Mouse (Mus musculus): ENCODE measurements around the gene Itm2c. TPM values are rescaled to one million over a fixed set of nuclear protein-coding genes. Genes with fewer than 3 reads are reported as not detected.

Itm2c gene
- 10 to 100 TPM; 87.2 to 93.8 TPM for total RNA-seq (2021)
- long read RNA-seq, experiment 1, transcript Itm2c-201 (6 exons, 2,230 nt): major isoform, 171 of 184 reads
- long read RNA-seq, experiment 1, partial matches to known transcripts: 8 of 184 reads
- long read RNA-seq, experiment 1, other reads (novel, unspliced or antisense): 3 of 184 reads
- long read RNA-seq, experiment 2, transcript Itm2c-201 (6 exons, 2,230 nt): major isoform, 153 of 167 reads
- long read RNA-seq, experiment 2, partial matches to known transcripts: 8 of 167 reads
- long read RNA-seq, experiment 2, other reads (novel, unspliced or antisense): 3 of 167 reads

- intact Hi-C loops (cut with DNase I): loop anchor here (2.0 kb wide), 1 partner anchor 41 kb away; no protein-coding TSS in a partner anchor
- DNase-seq: peak; percentile 87 to 91
These were observed at the start of gene Itm2c for GRCm38 (mm10) chr1:85894231-85894747. Gene Itm2c, plus strand, starts transcription at chr1:85894281.

- intact Hi-C loops (cut with DNase I): loop anchor here (5.0 kb wide), 1 partner anchor 103 kb away; no protein-coding TSS in a partner anchor
- no peak for DNase-seq
These were observed 49.1 kb upstream of the Itm2c start for GRCm38 (mm10) chr1:85844981-85845380.

- intact Hi-C loops (cut with DNase I): no loop called here
These were observed 48.6 kb upstream of the Itm2c start for GRCm38 (mm10) chr1:85845476-85845875.

GRCm38 (mm10) chr1:85849016-85849415 lies 45.1 kb upstream of the Itm2c start:
- intact Hi-C loops (cut with DNase I): no loop called here
- DNase-seq: no peak

More at GRCm38 (mm10) chr1:85845476-85845875, 48.6 kb upstream of the Itm2c start:
- no peak for DNase-seq

GRCm38 (mm10) chr1:85850851-85851250 lies 43.2 kb upstream of the Itm2c start:
- intact Hi-C loops (cut with DNase I): loop anchor here (5.0 kb wide), 2 partner anchors 51 to 1881 kb away; no protein-coding TSS in a partner anchor
- no peak for DNase-seq

- intact Hi-C loops (cut with DNase I): loop anchor here (1.0 to 5.0 kb wide), 4 partner anchors 49 to 1879 kb away; no protein-coding TSS in a partner anchor
- peak; percentile 64 to 81 for DNase-seq
These were observed 40.9 kb upstream of the Itm2c start for GRCm38 (mm10) chr1:85852996-85853689.

GRCm38 (mm10) chr1:85853865-85854264 lies 40.2 kb upstream of the Itm2c start:
- intact Hi-C loops (cut with DNase I): loop anchor here (1.0 to 5.0 kb wide), 4 partner anchors 48 to 1878 kb away; no protein-coding TSS in a partner anchor
- DNase-seq: no peak

- intact Hi-C loops (cut with DNase I): loop anchor here (5.0 kb wide), 2 partner anchors 48 to 1878 kb away; no protein-coding TSS in a partner anchor
- no peak for DNase-seq
These were observed 39.6 kb upstream of the Itm2c start for GRCm38 (mm10) chr1:85854475-85854874.

GRCm38 (mm10) chr1:85856266-85856665 lies 37.8 kb upstream of the Itm2c start:
- intact Hi-C loops (cut with DNase I): no loop called here
- no peak for DNase-seq

GRCm38 (mm10) chr1:85857261-85857754 lies 36.8 kb upstream of the Itm2c start:
- intact Hi-C loops (cut with DNase I): no loop called here
- DNase-seq: no peak

- intact Hi-C loops (cut with DNase I): no loop called here
- peak; percentile 10 to 30 for DNase-seq
These were observed 29.7 kb upstream of the Itm2c start for GRCm38 (mm10) chr1:85864383-85864782.

GRCm38 (mm10) chr1:85870001-85870400 lies 24.1 kb upstream of the Itm2c start:
- DNase-seq: no peak
- intact Hi-C loops (cut with DNase I): no loop called here

- intact Hi-C loops (cut with DNase I): no loop called here
These were observed 23.5 kb upstream of the Itm2c start for GRCm38 (mm10) chr1:85870546-85870945.

GRCm38 (mm10) chr1:85882003-85882402 lies 12.1 kb upstream of the Itm2c start:
- DNase-seq: no peak
- intact Hi-C loops (cut with DNase I): no loop called here

More at GRCm38 (mm10) chr1:85870546-85870945, 23.5 kb upstream of the Itm2c start:
- DNase-seq: no peak

GRCm38 (mm10) chr1:85887221-85887620 lies 6.9 kb upstream of the Itm2c start:
- no peak for DNase-seq
- intact Hi-C loops (cut with DNase I): no loop called here

GRCm38 (mm10) chr1:85894748-85895360 lies 773 bp downstream of the Itm2c start:
- intact Hi-C loops (cut with DNase I): loop anchor here (2.0 kb wide), 1 partner anchor 40 kb away; no protein-coding TSS in a partner anchor

GRCm38 (mm10) chr1:85895391-85895837 lies 1.3 kb downstream of the Itm2c start:
- intact Hi-C loops (cut with DNase I): loop anchor here (2.0 kb wide), 1 partner anchor 39 kb away; no protein-coding TSS in a partner anchor

More at GRCm38 (mm10) chr1:85894748-85895360, 773 bp downstream of the Itm2c start:
- peak; percentile 46 to 49 for DNase-seq

GRCm38 (mm10) chr1:85896110-85896509 lies 2.0 kb downstream of the Itm2c start:
- DNase-seq: no peak
- intact Hi-C loops (cut with DNase I): no loop called here

More at GRCm38 (mm10) chr1:85895391-85895837, 1.3 kb downstream of the Itm2c start:
- peak; percentile 64 to 65 for DNase-seq

- intact Hi-C loops (cut with DNase I): no loop called here
- DNase-seq: no peak
These were observed 3.0 kb downstream of the Itm2c start for GRCm38 (mm10) chr1:85896781-85897700.

Data from heart, postnatal 14 days (tissue).